Mouse (Mus musculus): Measurements from ENCODE around the gene Desi2.

- TF ChIP-seq CTCF (IDR thresholded peaks at IDR 0.05; ENCODE audit: low read depth) (no peak), EP300 (IDR thresholded peaks at IDR 0.05; ENCODE audit: low read depth) (no peak)
Observed at GRCm38 (mm10) chr1:178270635-178271034, 83.4 kb downstream of the Desi2 start.

All from liver, postnatal 0 days (tissue).